Mouse (Mus musculus) heart, postnatal 0 days (tissue): ENCODE results near the gene Mrgprg. TPM values are rescaled to one million over a fixed set of nuclear protein-coding genes. Genes with fewer than 3 reads are reported as not detected.

Source experiments
- ATAC-seq: fragments of 200-750 bp; cut with Nextera tagmentation; 2 replicates; pipeline ENCODE4 v1.8.0; 2017; ENCODE audit warnings: low read depth, moderate number of reproducible peaks, moderate library complexity; ENCODE audit not compliant: insufficient read depth
- DNase-seq: peaks from one replicate; pipeline ENCODE4 v3.0.0-alpha.2; 2016; ENCODE audit warnings: low spot score
- H3K27ac ChIP-seq: fragments of 300-500 bp; sonication (generic); 2 replicates; pipeline ENCODE4 v1.5.1; 2014; ENCODE audit warnings: low read depth, mild to moderate bottlenecking
- H3K27me3 ChIP-seq: fragments of 300-500 bp; sonication (generic); 2 replicates; pipeline ENCODE4 v1.6.1; 2014; ENCODE audit warnings: low read length, mixed read lengths; ENCODE audit not compliant: control insufficient read depth, insufficient read depth
- H3K36me3 ChIP-seq: fragments of 300-500 bp; sonication (generic); replicated peaks from 2 replicates; pipeline ENCODE4 v1.6.1; 2014; ENCODE audit warnings: low read length, mixed read lengths; ENCODE audit not compliant: control insufficient read depth, insufficient read depth
- H3K4me1 ChIP-seq: fragments of 300-500 bp; sonication (generic); 2 replicates; pipeline ENCODE4 v1.6.1; 2014; ENCODE audit warnings: antibody characterized with exemption; ENCODE audit not compliant: control insufficient read depth, insufficient read depth
- H3K4me2 ChIP-seq: fragments of 300-500 bp; sonication (generic); 2 replicates; pipeline ENCODE4 v1.6.1; 2014; ENCODE audit warnings: low read depth, mild to moderate bottlenecking, low read length, moderate library complexity
- H3K4me3 ChIP-seq: fragments of 300-500 bp; sonication (generic); 2 replicates; pipeline ENCODE4 v1.5.1; 2014; ENCODE audit warnings: low read depth, low read length
- H3K9ac ChIP-seq: fragments of 300-500 bp; sonication (generic); replicated peaks from 2 replicates; pipeline ENCODE4 v1.6.1; 2014; ENCODE audit warnings: low read depth, low read length, mixed read lengths
- H3K9me3 ChIP-seq: fragments of 300-500 bp; sonication (generic); replicated peaks from 2 replicates; pipeline ENCODE4 v1.6.1; 2016; ENCODE audit warnings: low read length; ENCODE audit not compliant: control insufficient read depth
- CTCF ChIP-seq: IDR thresholded peaks from 2 replicates; pipeline ENCODE4 v1.5.1; 2016; ENCODE audit warnings: antibody characterized with exemption, control low read depth, low read depth
- EP300 ChIP-seq: IDR thresholded peaks from 2 replicates; pipeline ENCODE4 v1.6.1; 2016; ENCODE audit warnings: antibody characterized with exemption, low read depth
- WGBS: fragments of 180-500 bp; shearing (Covaris S2); extraction: QIAGEN DNeasy Blood & Tissue Kit; methylation state at CpG from one replicate; pipeline ENCODE4 v1.1.7; 2014; 5-methylcytosine and 5-hydroxymethylcytosine counted together
- polyA plus RNA-seq: library from polyadenylated mRNA; unstranded; fragments of >200 nt; fragmentation: Nextera tagmentation; extraction: Ambion mirVana; gene quantifications from 2 replicates; pipeline ENCODE4 v1.2.1, GENCODE M21; 2015
- total RNA-seq: library from RNA; depleted of rRNA; stranded (reverse); fragments of >200 nt; gene quantifications from 2 replicates; pipeline ENCODE4 v1.2.3, GENCODE M21; 2014; ENCODE audit warnings: low replicate concordance

Mrgprg gene
- total and polyA plus RNA-seq, 2 experiments from 2014 or later = not detected

DNA sequence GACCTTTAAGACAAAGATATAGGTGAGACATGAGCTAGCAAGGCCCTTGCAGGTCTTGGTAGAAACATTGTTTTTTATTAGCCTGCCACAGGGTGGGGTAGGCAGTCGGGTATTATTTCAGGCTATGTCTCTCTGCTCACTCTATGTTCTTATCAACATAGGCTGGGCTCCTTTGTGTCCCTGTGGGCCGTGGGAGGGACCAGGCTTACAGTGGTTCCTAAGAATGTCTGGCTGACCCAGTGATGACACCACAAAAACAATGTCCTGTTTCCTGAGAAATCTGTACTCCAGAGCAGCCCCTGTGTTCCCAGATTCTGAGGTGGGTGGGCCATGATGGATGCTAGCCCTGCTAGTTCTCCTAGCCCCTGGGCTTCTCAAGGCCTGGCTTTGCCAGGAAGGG, 10.6 kb upstream of the Mrgprg start:
- no peak overlapping the region for H3K9ac ChIP-seq
- H3K36me3 ChIP-seq = no peaks in the 10 kb centered on the region
- H3K27me3 ChIP-seq = no peaks in the 10 kb centered on the region
- ATAC-seq (peak; percentile 74), DNase-seq (peak; percentile 75)
- no peak overlapping the region for H3K4me2 ChIP-seq
- H3K9me3 ChIP-seq = no peaks in the 10 kb centered on the region
- H3K27ac ChIP-seq = peak overlapping the region; percentile 57
- no peak overlapping the region for H3K4me3 ChIP-seq
- H3K4me1 ChIP-seq = 0 out of 2 replicates have a peak, but pooled peaks cover 3% of the 10 kb centered on the region
- 11% methylated on average over 2 of the region's 2 CpGs for WGBS
- TF ChIP-seq CTCF = no peak; the same call in 1 of the 2 replicates
- no peak for TF ChIP-seq EP300

- no peak for TF ChIP-seq CTCF
- TF ChIP-seq EP300 = no peak
- 38% methylated on average over 3 of the region's 3 CpGs for WGBS
- no peaks in the 10 kb centered on the region for H3K27me3 ChIP-seq
- no peaks in the 10 kb centered on the region for H3K9me3 ChIP-seq
- H3K4me2 ChIP-seq = no peak overlapping the region
- H3K27ac ChIP-seq = no peak overlapping the region
- H3K4me3 ChIP-seq = no peak overlapping the region
- H3K4me1 ChIP-seq = 0 out of 2 replicates have a peak, but pooled peaks cover 3% of the 10 kb centered on the region
- H3K9ac ChIP-seq = no peak overlapping the region
- no peaks in the 10 kb centered on the region for H3K36me3 ChIP-seq
- DNase-seq = no peak
- no peak for ATAC-seq
These were observed 9.3 kb upstream of the Mrgprg start for GRCm38 (mm10) chr7:143776137-143776536.

GRCm38 (mm10) chr7:143769461-143769860, 2.7 kb upstream of the Mrgprg start:
- peaks cover 23% of the 10 kb centered on the region for H3K27me3 ChIP-seq
- H3K9me3 ChIP-seq = no peaks in the 10 kb centered on the region
- no peaks in the 10 kb centered on the region for H3K4me1 ChIP-seq
- no peak overlapping the region for H3K27ac ChIP-seq
- no peak overlapping the region for H3K4me3 ChIP-seq
- no peak overlapping the region for H3K4me2 ChIP-seq
- DNase-seq (no peak), ATAC-seq (no peak)
- TF ChIP-seq EP300 = no peak
- TF ChIP-seq CTCF = no peak
- 41% methylated on average over 1 of the region's 1 CpGs for WGBS
- no peak overlapping the region for H3K9ac ChIP-seq
- H3K36me3 ChIP-seq = no peaks in the 10 kb centered on the region

- WGBS = 58% methylated on average over 6 of the region's 6 CpGs
- Histone ChIP-seq H3K9me3 (no peaks in the 10 kb centered on the region), H3K27ac (no peak overlapping the region), H3K4me3 (no peak overlapping the region), H3K9ac (no peak overlapping the region), H3K27me3 (peaks cover 28% of the 10 kb centered on the region), H3K4me2 (no peak overlapping the region), H3K4me1 (no peaks in the 10 kb centered on the region), H3K36me3 (no peaks in the 10 kb centered on the region)
- no peak for DNase-seq
- no peak for TF ChIP-seq CTCF
- no peak for TF ChIP-seq EP300
- no peak for ATAC-seq
These were observed 1.5 kb upstream of the Mrgprg start for GRCm38 (mm10) chr7:143768267-143768666.

DNA sequence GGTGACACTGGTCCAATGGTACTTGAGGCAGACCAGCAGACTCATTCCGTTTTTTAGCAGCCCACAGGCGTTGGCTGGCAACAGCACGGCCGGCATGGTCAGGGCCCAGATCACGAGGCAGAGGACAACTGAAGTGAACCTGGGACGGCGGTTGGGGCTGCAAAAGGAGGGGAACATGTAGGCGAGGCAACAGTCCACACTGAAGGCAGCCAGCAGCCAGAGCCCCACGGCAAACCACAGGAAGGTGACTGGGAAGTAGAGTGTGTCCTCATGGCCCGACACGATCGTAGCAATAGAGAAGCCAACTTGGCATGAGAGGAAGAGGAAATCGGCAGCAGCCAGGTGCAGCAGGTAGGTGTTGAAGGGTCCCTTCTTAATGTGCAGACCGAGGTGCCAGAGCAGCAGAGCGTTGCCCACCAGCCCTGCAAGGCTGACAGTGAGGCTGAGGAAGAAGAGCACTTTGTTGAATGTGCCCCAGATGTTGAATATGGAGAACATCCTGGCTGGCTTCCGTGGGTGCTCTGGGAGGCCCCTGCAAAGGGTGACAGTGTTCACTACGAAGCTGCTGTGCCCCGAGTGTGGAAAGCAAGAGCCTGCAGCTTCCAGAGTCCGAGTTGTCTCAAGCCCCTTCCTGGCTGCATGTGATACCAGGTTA, 1.8 kb downstream of the Mrgprg start:
- Histone ChIP-seq H3K36me3 (no peaks in the 10 kb centered on the region), H3K4me3 (no peak overlapping the region), H3K4me1 (no peaks in the 10 kb centered on the region), H3K9me3 (no peaks in the 10 kb centered on the region), H3K9ac (no peak overlapping the region), H3K27ac (no peak overlapping the region), H3K27me3 (peaks cover 31% of the 10 kb centered on the region), H3K4me2 (no peak overlapping the region)
- WGBS = 61% methylated on average over 19 of the region's 19 CpGs
- DNase-seq (no peak), ATAC-seq (no peak)
- TF ChIP-seq EP300 = no peak
- no peak for TF ChIP-seq CTCF

DNA sequence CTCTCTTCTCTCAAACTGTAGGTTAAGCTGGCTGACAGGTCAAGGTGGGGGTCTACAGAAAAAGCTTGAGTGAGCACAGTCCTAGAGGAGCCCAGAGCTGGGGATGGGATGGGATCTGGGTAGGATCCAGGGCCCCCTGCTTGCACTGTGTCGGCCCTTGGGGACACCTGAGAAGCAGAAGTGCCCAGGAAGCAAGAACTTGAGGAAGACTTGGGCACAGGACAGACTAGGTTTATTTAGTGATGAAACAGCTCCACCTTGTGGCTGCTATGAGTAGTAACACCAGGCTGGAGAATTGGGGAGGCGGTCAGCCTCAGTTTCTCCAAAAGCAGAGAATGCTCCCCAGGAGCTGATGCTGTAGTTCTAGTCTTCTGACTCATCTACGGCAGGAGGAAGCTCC, 3.0 kb downstream of the Mrgprg start:
- no peaks in the 10 kb centered on the region for H3K4me1 ChIP-seq
- H3K9me3 ChIP-seq = no peaks in the 10 kb centered on the region
- H3K27me3 ChIP-seq = peaks cover 28% of the 10 kb centered on the region
- DNase-seq (peak; percentile 53), ATAC-seq (peak; percentile 40; the same call in 1 of the 2 replicates)
- no peak overlapping the region for H3K27ac ChIP-seq
- H3K4me3 ChIP-seq = no peak overlapping the region
- 11% methylated on average over 3 of the region's 3 CpGs for WGBS
- H3K4me2 ChIP-seq = no peak overlapping the region
- H3K36me3 ChIP-seq = no peaks in the 10 kb centered on the region
- no peak for TF ChIP-seq EP300
- TF ChIP-seq CTCF = peak; percentile 74
- no peak overlapping the region for H3K9ac ChIP-seq
